Mouse (Mus musculus) bone marrow, adult 2 months (tissue): ENCODE measurements around the gene Hdac10.

ENCODE experiments used
- CTCF ChIP-seq: fragments of 200-500 bp; IDR thresholded peaks from 2 replicates; pipeline ENCODE4 v1.5.1; 2011; ENCODE audit warnings: low read length, control low read depth; ENCODE audit not compliant: control insufficient read depth, insufficient read depth
- POLR2A ChIP-seq: fragments of 200-500 bp; IDR thresholded peaks from 2 replicates; pipeline ENCODE4 v1.6.1; 2011; ENCODE audit warnings: low read depth, mild to moderate bottlenecking, control low read depth, low read length, borderline replicate concordance; ENCODE audit not compliant: control insufficient read depth

DNA sequence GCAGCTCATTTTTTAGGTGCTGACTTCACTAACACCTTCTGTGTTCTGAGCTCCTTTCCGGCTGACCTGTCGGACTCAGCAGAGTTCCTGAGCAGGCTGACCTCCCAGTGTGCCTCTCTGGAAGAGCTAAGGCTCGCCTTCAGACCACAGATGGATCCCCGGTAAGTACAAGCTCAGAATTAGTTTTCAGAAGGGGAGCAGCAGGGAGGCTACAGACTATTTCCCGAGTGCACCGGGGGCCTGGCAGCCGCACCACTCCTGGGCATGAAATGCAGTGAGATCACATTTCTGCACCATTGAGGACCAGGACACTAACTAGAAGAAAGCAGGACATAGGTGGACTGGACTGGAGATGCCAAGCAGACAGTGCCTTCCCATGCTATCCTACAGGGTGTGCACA, 29.9 kb downstream of the Hdac10 start:
- TF ChIP-seq CTCF (no peak), POLR2A (no peak)
